Mouse (Mus musculus): ENCODE data around the gene Prkaca.

GRCm38 (mm10) chr8:84002957-84003611 lies 30.3 kb downstream of the Prkaca start:
- TF ChIP-seq POLR2A (IDR thresholded peaks at IDR 0.05; ENCODE audit: insufficient read depth, low read length) (no peak), CTCF (IDR thresholded peaks at IDR 0.05; ENCODE audit: low read depth, low read length) (no peak)

All from ES-Bruce4 (cell line).